Mouse (Mus musculus): Measurements from ENCODE around the gene Rfx1. TPM values are rescaled to one million over a fixed set of nuclear protein-coding genes. Genes with fewer than 3 reads are reported as not detected.

Rfx1 gene
- total and polyA plus RNA-seq, 3 experiments, result 3.2 to 13.1 (median 10.8) TPM

DNA sequence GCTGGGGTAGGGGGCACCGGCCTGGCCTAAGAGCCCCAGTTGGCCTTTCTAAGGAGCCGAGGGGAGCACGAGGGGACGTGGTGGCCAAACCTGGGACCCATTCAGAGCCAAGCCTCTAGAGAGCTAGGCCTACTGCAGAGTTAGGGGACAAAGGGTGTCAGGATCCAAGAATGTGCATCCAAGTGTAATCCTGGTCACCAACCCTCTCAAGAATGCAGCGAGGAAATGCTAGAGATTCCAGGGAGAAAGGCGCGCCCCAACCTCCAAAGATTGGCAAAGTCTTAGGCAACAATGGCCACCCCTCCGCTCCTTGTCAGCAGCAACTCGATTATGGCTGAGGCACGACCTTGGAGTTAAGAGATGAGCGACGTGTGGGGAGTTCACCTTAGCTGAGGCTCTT lies 45.1 kb upstream of the Rfx1 start:
- Histone ChIP-seq H3K36me3 (replicated peaks in 1 of 2; ENCODE audit: control insufficient read depth in 1 of 2, insufficient read depth in 1 of 2, low read length in 1 of 2) (no peaks in the 10 kb centered on the region), H3K4me2 (ENCODE audit: insufficient read depth, low read depth, poor library complexity, severe bottlenecking) (no peak overlapping the region), H3K27me3 (replicated peaks) (peaks cover 28% of the 10 kb centered on the region), H3K27ac (ENCODE audit: insufficient read depth, low read depth) (no peak overlapping the region), H3K9ac (ENCODE audit: insufficient read depth, low read depth) (no peak overlapping the region), H3K4me1 (ENCODE audit: control insufficient read depth in 1 of 2, insufficient read depth in 2 of 2) (no peaks in the 10 kb centered on the region), H3K4me3 (replicated peaks in 1 of 3; ENCODE audit: low read depth in 2 of 3, low read length in 2 of 3, poor library complexity in 1 of 3) (no peak overlapping the region), H3K79me2 (replicated peaks; ENCODE audit: control insufficient read depth, extremely low read depth, insufficient read depth, poor library complexity, severe bottlenecking) (no peaks in the 10 kb centered on the region), H3K9me3 (replicated peaks; ENCODE audit: low read length) (no peaks in the 10 kb centered on the region)
- in situ Hi-C loops (cut with MboI; ENCODE audit: low pct_ligation_motif_present, low pct_unique_long_range_greater_than_20kb, low sequenced_read_pairs) (no loop called here), dilution Hi-C loops (cut with MboI; ENCODE audit: extremely low pct_ligation_motif_present, extremely low pct_unique_long_range_greater_than_20kb, low sequenced_read_pairs) (no loop called here)
- TF ChIP-seq TBP (conservative IDR thresholded peaks at IDR 0.05; ENCODE audit: low read depth, low read length) (no peak), CHD2 (IDR thresholded peaks at IDR 0.05; ENCODE audit: low read length) (no peak), ZKSCAN1 (IDR thresholded peaks at IDR 0.05; ENCODE audit: borderline replicate concordance, low read depth, low read length) (no peak), ZMIZ1 (IDR thresholded peaks at IDR 0.05; ENCODE audit: low read depth, low read length) (no peak), ETS1 (conservative IDR thresholded peaks at IDR 0.05; ENCODE audit: low read depth, low read length) (no peak), PAX5 (IDR thresholded peaks at IDR 0.05; ENCODE audit: low read length) (no peak), ZNF384 (IDR thresholded peaks at IDR 0.05; ENCODE audit: low read depth, low read length) (no peak), POLR2AphosphoS2 (IDR thresholded peaks at IDR 0.05; ENCODE audit: low read depth, low read length) (no peak), CHD1 (IDR thresholded peaks at IDR 0.05; ENCODE audit: low read depth, low read length) (no peak), SIN3A (IDR thresholded peaks at IDR 0.05; ENCODE audit: low read length) (no peak)
- no peak for DNase-seq (ENCODE audit: extremely low read depth)

DNA sequence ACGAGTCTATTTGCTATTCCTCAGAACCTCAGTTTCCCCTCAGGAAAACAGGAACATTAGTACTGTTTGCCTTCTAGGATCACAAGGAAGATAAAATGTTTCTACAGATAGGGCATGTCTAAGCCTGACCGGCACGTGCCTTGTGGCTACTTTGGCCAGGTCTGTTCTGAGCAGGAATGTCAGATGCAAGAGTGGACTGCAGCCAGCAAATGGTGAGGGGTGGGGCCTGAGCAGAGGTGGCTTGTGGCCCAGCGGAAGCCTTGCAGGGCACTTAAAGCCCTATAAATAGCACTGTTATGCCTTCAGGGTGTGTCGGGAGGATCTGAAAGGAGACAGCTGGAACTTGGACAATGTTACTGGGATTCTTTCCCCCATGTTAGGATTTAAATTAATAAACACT lies 43.5 kb upstream of the Rfx1 start:
- no peak for DNase-seq (ENCODE audit: extremely low read depth)
- no peak overlapping the region for H3K27ac ChIP-seq (ENCODE audit: insufficient read depth, low read depth)
- H3K79me2 ChIP-seq (replicated peaks; ENCODE audit: control insufficient read depth, extremely low read depth, insufficient read depth, poor library complexity, severe bottlenecking), result no peaks in the 10 kb centered on the region
- peaks cover 26% of the 10 kb centered on the region for H3K27me3 ChIP-seq (replicated peaks)
- H3K4me2 ChIP-seq (ENCODE audit: insufficient read depth, low read depth, poor library complexity, severe bottlenecking), result no peak overlapping the region
- in situ Hi-C loops (cut with MboI; ENCODE audit: low pct_ligation_motif_present, low pct_unique_long_range_greater_than_20kb, low sequenced_read_pairs) (no loop called here), dilution Hi-C loops (cut with MboI; ENCODE audit: extremely low pct_ligation_motif_present, extremely low pct_unique_long_range_greater_than_20kb, low sequenced_read_pairs) (no loop called here)
- no peak overlapping the region for H3K4me3 ChIP-seq (replicated peaks in 1 of 3; ENCODE audit: low read depth in 2 of 3, low read length in 2 of 3, poor library complexity in 1 of 3)
- no peaks in the 10 kb centered on the region for H3K9me3 ChIP-seq (replicated peaks; ENCODE audit: low read length)
- no peak for TF ChIP-seq CHD2 (IDR thresholded peaks at IDR 0.05; ENCODE audit: low read length)
- no peak for TF ChIP-seq EP300 (IDR thresholded peaks at IDR 0.05; ENCODE audit: low read length)
- no peak for TF ChIP-seq RCOR1 (conservative IDR thresholded peaks at IDR 0.05; ENCODE audit: low read depth, low read length)
- no peak for TF ChIP-seq MEF2A (IDR thresholded peaks at IDR 0.05; ENCODE audit: borderline replicate concordance, low read depth, low read length)
- TF ChIP-seq IRF4 (IDR thresholded peaks at IDR 0.05; ENCODE audit: low read depth, low read length), result no peak
- TF ChIP-seq GABPA (IDR thresholded peaks at IDR 0.05; ENCODE audit: insufficient replicate concordance, low read depth, low read length), result no peak
- no peak for TF ChIP-seq POLR2A (IDR thresholded peaks at IDR 0.05; ENCODE audit: low read depth, low read length)
- TF ChIP-seq POLR2AphosphoS2 (IDR thresholded peaks at IDR 0.05; ENCODE audit: low read depth, low read length), result no peak
- TF ChIP-seq RAD21 (IDR thresholded peaks at IDR 0.05; ENCODE audit: low read depth, low read length), result no peak
- no peak for TF ChIP-seq MAFK (IDR thresholded peaks at IDR 0.05; ENCODE audit: insufficient replicate concordance, low read length)
- no peak for TF ChIP-seq CTCF (conservative IDR thresholded peaks at IDR 0.05 in 1 of 2, IDR thresholded peaks at IDR 0.05 in 1 of 2; ENCODE audit: low read depth in 2 of 2, low read length in 2 of 2)
- TF ChIP-seq JUND (conservative IDR thresholded peaks at IDR 0.05; ENCODE audit: low read depth, low read length), result no peak
- TF ChIP-seq ELF1 (IDR thresholded peaks at IDR 0.05; ENCODE audit: low read depth, low read length), result no peak
- H3K4me1 ChIP-seq (ENCODE audit: control insufficient read depth in 1 of 2, insufficient read depth in 2 of 2), result peaks cover 0 to 4% of the 10 kb centered on the region in 2 experiments; a peak in 2 of 4 replicates
- H3K9ac ChIP-seq (ENCODE audit: insufficient read depth, low read depth), result no peak overlapping the region
- H3K36me3 ChIP-seq (replicated peaks in 1 of 2; ENCODE audit: control insufficient read depth in 1 of 2, insufficient read depth in 1 of 2, low read length in 1 of 2), result no peaks in the 10 kb centered on the region

All from CH12.LX (cell line).